Mouse (Mus musculus) myocyte (in vitro differentiated cells): ENCODE data around the gene Dpy19l1.

Experiments
- POLR2A ChIP-seq: IDR thresholded peaks from one replicate; pipeline ENCODE4 v1.6.1; 2011; ENCODE audit warnings: low read depth, mild to moderate bottlenecking, control low read depth, moderate library complexity; ENCODE audit not compliant: insufficient read length
- POLR2AphosphoS2 ChIP-seq: IDR thresholded peaks from one replicate; pipeline ENCODE4 v1.6.1; 2011; ENCODE audit warnings: low read depth, control low read depth; ENCODE audit not compliant: insufficient read length

DNA sequence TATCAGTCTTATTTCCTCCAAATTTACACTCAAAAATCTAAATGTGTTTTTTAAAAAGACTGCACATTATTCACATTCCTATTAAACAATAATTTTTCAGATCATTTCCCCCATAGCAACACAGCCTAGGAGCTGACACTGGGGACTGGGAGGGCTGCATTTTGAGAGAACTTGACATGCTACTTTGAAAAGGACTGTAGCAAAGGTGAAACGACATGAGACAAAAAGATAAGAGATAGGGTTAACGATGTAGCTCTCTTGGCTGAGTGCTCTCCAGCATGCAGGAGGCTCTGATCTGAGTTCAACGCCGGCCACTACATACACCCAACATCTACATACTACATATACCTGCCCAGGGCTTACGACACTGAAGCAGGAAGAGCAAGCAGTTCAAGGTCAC is 20.6 kb downstream of the Dpy19l1 start:
- no peak for TF ChIP-seq POLR2A
- TF ChIP-seq POLR2AphosphoS2: no peak
